Mouse (Mus musculus) liver, embryonic 14.5 days (tissue): ENCODE data around the gene Rpl27. TPM values are rescaled to one million over a fixed set of nuclear protein-coding genes. Genes with fewer than 3 reads are reported as not detected.
"Not testable (repeated sequence)": the region's sequence is repeated elsewhere in the genome, so short reads cannot be mapped to it uniquely, and the experiment has no call there.

Source experiments
- ATAC-seq: fragments of 200-750 bp; cut with Nextera tagmentation; 2 replicates; pipeline ENCODE4 v1.8.0; 2017; ENCODE audit warnings: moderate number of reproducible peaks, mild to moderate bottlenecking, moderate library complexity; ENCODE audit not compliant: insufficient read depth
- DNase-seq, 3 experiments: peaks; one replicate each; pipeline ENCODE4 v3.0.0-alpha.2; 2012 to 2013; ENCODE audit warnings: low read depth in 3 of 3, low spot score in 3 of 3
- H3K27ac ChIP-seq: fragments of 300-500 bp; sonication (generic); 2 replicates; pipeline ENCODE4 v1.5.1; 2014; ENCODE audit warnings: moderate library complexity, mild to moderate bottlenecking, control low read depth, inconsistent platforms
- H3K27me3 ChIP-seq: fragments of 300-500 bp; sonication (generic); 2 replicates; pipeline ENCODE4 v1.6.1; 2014; ENCODE audit warnings: mild to moderate bottlenecking, low read length, moderate library complexity; ENCODE audit not compliant: control insufficient read depth, insufficient read depth
- H3K36me3 ChIP-seq: fragments of 300-500 bp; sonication (generic); replicated peaks from 2 replicates; pipeline ENCODE4 v1.6.1; 2014; ENCODE audit warnings: low read depth; ENCODE audit not compliant: control insufficient read depth, insufficient read depth
- H3K4me1 ChIP-seq, 2 experiments: fragments of 200-500 bp in 1 of 2; fragments of 300-500 bp in 1 of 2; sonication (generic) in 1 of 2; replicated peaks; 2 replicates each; pipeline ENCODE4 v1.6.1; 2012 to 2014; ENCODE audit warnings: antibody characterized with exemption in 1 of 2, inconsistent platforms in 1 of 2, low read length in 1 of 2; ENCODE audit not compliant: control insufficient read depth in 2 of 2, insufficient read depth in 2 of 2
- H3K4me2 ChIP-seq: fragments of 300-500 bp; sonication (generic); 2 replicates; pipeline ENCODE4 v1.6.1; 2014; ENCODE audit warnings: low read depth, mild to moderate bottlenecking, control low read depth, moderate library complexity
- H3K4me3 ChIP-seq, 2 experiments: fragments of 200-500 bp in 1 of 2; fragments of 300-500 bp in 1 of 2; sonication (generic) in 1 of 2; 2 replicates each; pipeline ENCODE4 v1.5.1; 2012 to 2014; ENCODE audit warnings: low read depth in 2 of 2, low read length in 2 of 2, mild to moderate bottlenecking in 2 of 2, control low read depth in 1 of 2, inconsistent platforms in 1 of 2, moderate library complexity in 1 of 2; ENCODE audit not compliant: insufficient read depth in 1 of 2
- H3K9ac ChIP-seq: fragments of 300-500 bp; sonication (generic); replicated peaks from 2 replicates; pipeline ENCODE4 v1.6.1; 2014; ENCODE audit warnings: mild to moderate bottlenecking, control low read depth, moderate library complexity
- H3K9me3 ChIP-seq: fragments of 300-500 bp; sonication (generic); 2 replicates; pipeline ENCODE4 v1.6.1; 2016; ENCODE audit warnings: low read length, mixed read lengths; ENCODE audit not compliant: control insufficient read depth
- CTCF ChIP-seq: IDR thresholded peaks from 2 replicates; pipeline ENCODE4 v1.5.1; 2016; ENCODE audit warnings: antibody characterized with exemption, low read depth, control low read depth
- EP300 ChIP-seq: IDR thresholded peaks from 2 replicates; pipeline ENCODE4 v1.6.1; 2016; ENCODE audit warnings: antibody characterized with exemption, low read depth
- WGBS: fragments of 180-500 bp; shearing (Covaris S2); extraction: QIAGEN DNeasy Blood & Tissue Kit; methylation state at CpG from one replicate; pipeline ENCODE4 v1.1.7; 2014; ENCODE audit not compliant: insufficient replicate concordance; 5-methylcytosine and 5-hydroxymethylcytosine counted together
- polyA plus RNA-seq, 2 experiments: library from polyadenylated mRNA; depleted of rRNA in 1 of 2; stranded (reverse) in 1 of 2; unstranded in 1 of 2; fragments of >200 nt; fragmentation: Nextera tagmentation in 1 of 2; extraction: Ambion mirVana in 1 of 2; gene quantifications; 2 replicates each; pipeline versions ENCODE4 v1.2.1 to v1.2.3; 2012 to 2014

Gene Rpl27
- polyA plus RNA-seq, 2 experiments = 295 to 987 TPM

GRCm38 (mm10) chr11:101447786-101448185 lies 5.7 kb downstream of the Rpl27 start:
- Histone ChIP-seq H3K36me3 (peaks cover 23% of the 10 kb centered on the region), H3K4me2 (peak overlapping the region; percentile 78), H3K27me3 (no peaks in the 10 kb centered on the region), H3K9me3 (no peaks in the 10 kb centered on the region), H3K4me3 (peak overlapping the region; percentile 90 to 96; a peak in 2 of 4 replicates), H3K9ac (no peak overlapping the region), H3K4me1 (peaks cover 13 to 41% of the 10 kb centered on the region in 2 experiments), H3K27ac (peak overlapping the region; percentile 95)
- DNase-seq = no peak
- TF ChIP-seq EP300 (no peak), CTCF (no peak)
- 77% methylated on average over 5 of the region's 5 CpGs for WGBS
- ATAC-seq = no peak

- Histone ChIP-seq H3K4me3 (peak within 1 kb of the TSS; percentile 90 to 96), H3K27me3 (no peaks in the 10 kb centered on the region), H3K9ac (peak within 1 kb of the TSS; percentile 90), H3K9me3 (no peaks in the 10 kb centered on the region), H3K36me3 (peaks cover 23% of the 10 kb centered on the region), H3K27ac (peak within 1 kb of the TSS; percentile 95), H3K4me1 (peaks cover 13 to 37% of the 10 kb centered on the region in 2 experiments), H3K4me2 (peak within 1 kb of the TSS; percentile 78)
- 2% methylated on average over 10 of the region's 10 CpGs for WGBS
- TF ChIP-seq EP300 = no peak
- TF ChIP-seq CTCF = no peak
- ATAC-seq = peak; percentile 83
- DNase-seq = peak; percentile 85 to 91 (median 86)
Observed at GRCm38 (mm10) chr11:101448274-101448746, 6.2 kb downstream of the Rpl27 start, which contains the start of gene Ifi35. TSS of gene Ifi35 (plus strand) at chr11:101448407.

DNA sequence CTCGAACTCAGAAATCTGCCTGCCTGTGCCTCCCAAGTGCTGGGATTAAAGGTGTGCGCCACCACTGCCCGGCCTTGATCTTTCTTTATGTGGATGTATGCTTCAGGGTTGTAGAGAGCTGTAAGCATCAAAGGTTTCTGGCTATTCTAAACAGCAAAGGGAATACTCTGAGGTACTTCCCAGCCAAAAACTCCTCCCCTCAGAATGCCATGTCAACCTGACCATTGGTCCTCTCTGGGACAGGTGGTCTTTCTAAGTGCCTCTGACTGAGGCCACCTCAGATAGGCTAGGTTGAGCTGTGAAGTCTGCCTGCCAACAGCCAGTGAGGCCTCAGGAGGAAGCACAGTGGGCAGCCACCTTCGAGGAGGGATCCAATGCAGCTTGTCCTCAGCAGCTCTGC lies 6.8 kb downstream of the Rpl27 start:
- TF ChIP-seq EP300 = no peak
- TF ChIP-seq CTCF = peak; percentile 4; the same call in 1 of the 2 replicates
- Histone ChIP-seq H3K4me2 (peak overlapping the region; percentile 78), H3K4me3 (peak overlapping the region; percentile 90 to 96), H3K4me1 (peaks cover 13 to 32% of the 10 kb centered on the region in 2 experiments), H3K27ac (peak overlapping the region; percentile 95), H3K9me3 (no peaks in the 10 kb centered on the region), H3K36me3 (peaks cover 18% of the 10 kb centered on the region), H3K27me3 (no peaks in the 10 kb centered on the region), H3K9ac (peak overlapping the region; percentile 90)
- ATAC-seq (peak; percentile 25; the same call in 1 of the 2 replicates), DNase-seq (no peak)
- WGBS = 31% methylated on average over 4 of the region's 4 CpGs

DNA sequence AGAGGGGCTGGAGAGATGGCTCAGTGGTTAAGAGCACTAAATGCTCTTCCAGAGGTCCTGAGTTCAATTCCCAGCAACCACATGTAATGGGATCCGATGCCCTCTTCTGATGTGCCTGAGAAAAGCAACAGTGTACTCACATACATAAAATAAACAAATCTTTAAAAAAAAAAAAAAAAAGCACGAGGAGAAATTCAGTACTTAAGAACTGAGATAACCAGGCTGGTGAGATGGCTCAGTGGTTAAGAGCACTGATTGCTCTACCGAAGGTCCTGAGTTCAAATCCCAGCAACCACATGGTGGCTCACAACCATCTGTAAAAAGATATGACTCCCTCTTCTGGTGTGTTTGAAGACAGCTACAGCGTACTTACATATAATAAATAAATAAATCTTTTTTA lies 7.5 kb downstream of the Rpl27 start:
- Histone ChIP-seq H3K27ac (peak overlapping the region; percentile 95), H3K4me3 (peak overlapping the region in 1 of 2 experiments; percentile 90; a peak in 1 of 4 replicates), H3K4me2 (peak overlapping the region; percentile 78), H3K4me1 (peaks cover 13 to 25% of the 10 kb centered on the region in 2 experiments), H3K36me3 (peaks cover 11% of the 10 kb centered on the region), H3K9ac (peak overlapping the region; percentile 90; the same call in 1 of the 2 replicates)
- not testable (repeated sequence) for H3K27me3 ChIP-seq, DNase-seq, H3K9me3 ChIP-seq, ATAC-seq
- WGBS = 65% methylated on average over 4 of the region's 4 CpGs

- Histone ChIP-seq H3K9ac (no peak overlapping the region), H3K4me2 (no peak overlapping the region), H3K27ac (no peak overlapping the region), H3K36me3 (peaks cover 4% of the 10 kb centered on the region; the same call in 1 of the 2 replicates), H3K4me1 (peaks cover 13 to 22% of the 10 kb centered on the region in 2 experiments), H3K4me3 (no peak overlapping the region), H3K9me3 (no peaks in the 10 kb centered on the region), H3K27me3 (no peaks in the 10 kb centered on the region)
- 84% methylated on average over 3 of the region's 3 CpGs for WGBS
- no peak for ATAC-seq
- TF ChIP-seq EP300 (no peak), CTCF (peak; percentile 68)
- no peak for DNase-seq
Observed at GRCm38 (mm10) chr11:101450394-101450793, 8.3 kb downstream of the Rpl27 start.
